Mouse (Mus musculus): ENCODE data around the gene Nfyb. TPM values are rescaled to one million over a fixed set of nuclear protein-coding genes. Genes with fewer than 3 reads are reported as not detected.

Gene Nfyb
- polyA plus RNA-seq, 1 experiment, result 21.4 TPM

- H3K4me3 ChIP-seq (ENCODE audit: control insufficient read depth, insufficient read depth, low read length), result no peak overlapping the region
Observed at GRCm38 (mm10) chr10:82761037-82761811, 2.7 kb downstream of the Nfyb start.

GRCm38 (mm10) chr10:82759706-82760105 lies 4.2 kb downstream of the Nfyb start:
- Histone ChIP-seq H3K4me3 (ENCODE audit: control insufficient read depth, insufficient read depth, low read length) (no peak overlapping the region), H3K4me1 (replicated peaks; ENCODE audit: control insufficient read depth, insufficient read depth, low read length) (peaks cover 9% of the 10 kb centered on the region; the same call in 1 of the 2 replicates), H3K36me3 (ENCODE audit: control insufficient read depth, insufficient read depth, low read length) (peaks cover 45% of the 10 kb centered on the region), H3K27ac (ENCODE audit: control insufficient read depth, insufficient read depth, low read length) (no peak overlapping the region), H3K27me3 (ENCODE audit: control insufficient read depth, insufficient read depth, low read length) (no peaks in the 10 kb centered on the region)
- TF ChIP-seq POLR2A (IDR thresholded peaks at IDR 0.05; ENCODE audit: control insufficient read depth, extremely low read depth, insufficient read depth, low read length, poor library complexity) (no peak), CTCF (IDR thresholded peaks at IDR 0.05; ENCODE audit: borderline replicate concordance, control insufficient read depth, extremely low read depth, insufficient read depth, low read length, poor library complexity) (no peak)
- no peak for DNase-seq
- WGBS, result 82% methylated on average over 5 of the region's 5 CpGs

More at GRCm38 (mm10) chr10:82761037-82761811, 2.7 kb downstream of the Nfyb start:
- peaks cover 31% of the 10 kb centered on the region for H3K36me3 ChIP-seq (ENCODE audit: control insufficient read depth, insufficient read depth, low read length)
- H3K27me3 ChIP-seq (ENCODE audit: control insufficient read depth, insufficient read depth, low read length), result no peaks in the 10 kb centered on the region
- H3K4me1 ChIP-seq (replicated peaks; ENCODE audit: control insufficient read depth, insufficient read depth, low read length), result peaks cover 9% of the 10 kb centered on the region; the same call in 1 of the 2 replicates
- TF ChIP-seq CTCF (IDR thresholded peaks at IDR 0.05; ENCODE audit: borderline replicate concordance, control insufficient read depth, extremely low read depth, insufficient read depth, low read length, poor library complexity), result no peak
- TF ChIP-seq POLR2A (IDR thresholded peaks at IDR 0.05; ENCODE audit: control insufficient read depth, extremely low read depth, insufficient read depth, low read length, poor library complexity), result no peak
- 92% methylated on average over 9 of the region's 9 CpGs for WGBS
- DNase-seq, result no peak
- no peak overlapping the region for H3K27ac ChIP-seq (ENCODE audit: control insufficient read depth, insufficient read depth, low read length)

GRCm38 (mm10) chr10:82758878-82759277 lies 5.1 kb downstream of the Nfyb start:
- DNase-seq, result no peak
- H3K36me3 ChIP-seq (ENCODE audit: control insufficient read depth, insufficient read depth, low read length), result peaks cover 53% of the 10 kb centered on the region
- no peak overlapping the region for H3K27ac ChIP-seq (ENCODE audit: control insufficient read depth, insufficient read depth, low read length)
- H3K27me3 ChIP-seq (ENCODE audit: control insufficient read depth, insufficient read depth, low read length), result no peaks in the 10 kb centered on the region
- 98% methylated on average over 3 of the region's 3 CpGs for WGBS
- TF ChIP-seq CTCF (IDR thresholded peaks at IDR 0.05; ENCODE audit: borderline replicate concordance, control insufficient read depth, extremely low read depth, insufficient read depth, low read length, poor library complexity), result no peak
- TF ChIP-seq POLR2A (IDR thresholded peaks at IDR 0.05; ENCODE audit: control insufficient read depth, extremely low read depth, insufficient read depth, low read length, poor library complexity), result no peak
- no peak overlapping the region for H3K4me3 ChIP-seq (ENCODE audit: control insufficient read depth, insufficient read depth, low read length)
- peaks cover 5% of the 10 kb centered on the region; the same call in 1 of the 2 replicates for H3K4me1 ChIP-seq (replicated peaks; ENCODE audit: control insufficient read depth, insufficient read depth, low read length)

- Histone ChIP-seq H3K27ac (ENCODE audit: control insufficient read depth, insufficient read depth, low read length) (no peak overlapping the region), H3K36me3 (ENCODE audit: control insufficient read depth, insufficient read depth, low read length) (peaks cover 59% of the 10 kb centered on the region)
- WGBS, result 96% methylated on average over 6 of the region's 6 CpGs
Observed at GRCm38 (mm10) chr10:82758368-82758767, 5.6 kb downstream of the Nfyb start.

GRCm38 (mm10) chr10:82757341-82757740 lies 6.6 kb downstream of the Nfyb start:
- no peak for TF ChIP-seq CTCF (IDR thresholded peaks at IDR 0.05; ENCODE audit: borderline replicate concordance, control insufficient read depth, extremely low read depth, insufficient read depth, low read length, poor library complexity)
- TF ChIP-seq POLR2A (IDR thresholded peaks at IDR 0.05; ENCODE audit: control insufficient read depth, extremely low read depth, insufficient read depth, low read length, poor library complexity), result no peak
- H3K27me3 ChIP-seq (ENCODE audit: control insufficient read depth, insufficient read depth, low read length), result no peaks in the 10 kb centered on the region
- no peak overlapping the region for H3K27ac ChIP-seq (ENCODE audit: control insufficient read depth, insufficient read depth, low read length)
- H3K4me3 ChIP-seq (ENCODE audit: control insufficient read depth, insufficient read depth, low read length), result no peak overlapping the region
- peaks cover 5% of the 10 kb centered on the region; the same call in 1 of the 2 replicates for H3K4me1 ChIP-seq (replicated peaks; ENCODE audit: control insufficient read depth, insufficient read depth, low read length)
- 90% methylated on average over 9 of the region's 9 CpGs for WGBS
- H3K36me3 ChIP-seq (ENCODE audit: control insufficient read depth, insufficient read depth, low read length), result peaks cover 69% of the 10 kb centered on the region
- DNase-seq, result no peak

More at GRCm38 (mm10) chr10:82758368-82758767, 5.6 kb downstream of the Nfyb start:
- Histone ChIP-seq H3K27me3 (ENCODE audit: control insufficient read depth, insufficient read depth, low read length) (no peaks in the 10 kb centered on the region), H3K4me3 (ENCODE audit: control insufficient read depth, insufficient read depth, low read length) (no peak overlapping the region), H3K4me1 (replicated peaks; ENCODE audit: control insufficient read depth, insufficient read depth, low read length) (peaks cover 5% of the 10 kb centered on the region; the same call in 1 of the 2 replicates)
- DNase-seq, result no peak
- no peak for TF ChIP-seq CTCF (IDR thresholded peaks at IDR 0.05; ENCODE audit: borderline replicate concordance, control insufficient read depth, extremely low read depth, insufficient read depth, low read length, poor library complexity)
- TF ChIP-seq POLR2A (IDR thresholded peaks at IDR 0.05; ENCODE audit: control insufficient read depth, extremely low read depth, insufficient read depth, low read length, poor library complexity), result no peak

GRCm38 (mm10) chr10:82756466-82756865 lies 7.5 kb downstream of the Nfyb start:
- peaks cover 78% of the 10 kb centered on the region for H3K36me3 ChIP-seq (ENCODE audit: control insufficient read depth, insufficient read depth, low read length)
- WGBS, result 98% methylated on average over 9 of the region's 9 CpGs
- no peak overlapping the region for H3K27ac ChIP-seq (ENCODE audit: control insufficient read depth, insufficient read depth, low read length)
- DNase-seq, result no peak
- H3K4me1 ChIP-seq (replicated peaks; ENCODE audit: control insufficient read depth, insufficient read depth, low read length), result peaks cover 4% of the 10 kb centered on the region; the same call in 1 of the 2 replicates
- H3K4me3 ChIP-seq (ENCODE audit: control insufficient read depth, insufficient read depth, low read length), result no peak overlapping the region
- H3K27me3 ChIP-seq (ENCODE audit: control insufficient read depth, insufficient read depth, low read length), result no peaks in the 10 kb centered on the region
- TF ChIP-seq CTCF (IDR thresholded peaks at IDR 0.05; ENCODE audit: borderline replicate concordance, control insufficient read depth, extremely low read depth, insufficient read depth, low read length, poor library complexity), result no peak
- no peak for TF ChIP-seq POLR2A (IDR thresholded peaks at IDR 0.05; ENCODE audit: control insufficient read depth, extremely low read depth, insufficient read depth, low read length, poor library complexity)
